Mouse (Mus musculus): ENCODE data around the gene 2010111I01Rik. TPM values are rescaled to one million over a fixed set of nuclear protein-coding genes. Genes with fewer than 3 reads are reported as not detected.
"Not testable (repeated sequence)": the region's sequence is repeated elsewhere in the genome, so short reads cannot be mapped to it uniquely, and the experiment has no call there.

The 2010111I01Rik gene
- total and polyA plus RNA-seq, 2 experiments: 40.8 to 78.1 TPM

DNA sequence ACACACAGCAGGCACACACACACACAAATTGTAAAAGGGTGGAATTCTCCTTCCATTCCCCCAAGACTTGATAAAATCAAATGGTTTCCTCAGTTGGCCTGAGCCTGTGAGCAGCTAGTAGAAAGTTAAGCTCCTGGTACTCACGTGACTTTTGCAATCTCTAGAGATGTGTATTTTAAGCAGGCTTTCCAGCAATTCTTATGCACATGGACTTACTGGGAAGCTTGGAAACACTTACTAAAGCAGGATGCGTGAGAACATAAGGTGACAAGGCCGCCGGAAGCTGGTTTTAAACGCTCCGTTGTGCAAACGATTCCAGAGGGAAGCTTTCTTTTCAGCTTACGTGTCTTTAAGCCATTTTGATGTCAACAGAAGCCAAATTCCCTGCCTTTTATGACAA lies 41.5 kb upstream of the 2010111I01Rik start:
- Histone ChIP-seq H3K79me2 (ENCODE audit: control insufficient read depth, insufficient read depth, low read length) (no peaks in the 10 kb centered on the region), H3K27ac (replicated peaks; ENCODE audit: insufficient read depth, low read depth, low read length) (no peak overlapping the region), H3K9ac (ENCODE audit: low read depth, low read length) (no peak overlapping the region), H3K36me3 (ENCODE audit: control insufficient read depth, insufficient read depth, low read length) (no peaks in the 10 kb centered on the region), H3K4me1 (ENCODE audit: control insufficient read depth, insufficient read depth, low read length) (no peaks in the 10 kb centered on the region; the same call in 1 of the 2 replicates), H3K4me3 (ENCODE audit: insufficient read depth, low read depth, low read length) (no peak overlapping the region), H3K27me3 (ENCODE audit: control insufficient read depth, insufficient read depth, low read length) (no peaks in the 10 kb centered on the region)
- DNase-seq (ENCODE audit: extremely low read depth, low read depth, low spot score): no peak
- WGBS: 78% methylated on average over 8 of the region's 8 CpGs
- TF ChIP-seq CTCF (IDR thresholded peaks at IDR 0.05; ENCODE audit: low read depth, low read length) (no peak), POLR2A (IDR thresholded peaks at IDR 0.05; ENCODE audit: extremely low read depth, insufficient read depth, low read length) (no peak)

DNA sequence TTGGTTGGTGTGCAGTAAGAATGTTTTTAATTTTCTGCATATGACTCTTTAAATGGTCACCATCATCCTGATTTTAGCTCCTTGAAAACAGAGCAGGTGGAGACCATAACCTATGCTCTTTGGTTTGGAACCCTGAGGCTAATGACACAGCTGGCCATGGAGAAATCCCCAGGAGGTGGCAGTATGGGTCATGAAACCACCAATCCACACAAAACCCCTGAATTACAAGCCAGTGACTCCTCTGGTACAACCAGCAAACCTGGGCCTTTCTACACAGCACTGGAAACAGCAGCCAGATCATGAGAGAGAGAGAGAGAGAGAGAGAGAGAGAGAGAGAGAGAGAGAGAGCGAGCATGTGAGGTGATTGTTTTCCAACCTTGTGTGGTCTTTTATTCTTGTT lies 38.2 kb upstream of the 2010111I01Rik start:
- no peak overlapping the region for H3K9ac ChIP-seq (ENCODE audit: low read depth, low read length)
- no peak overlapping the region for H3K27ac ChIP-seq (replicated peaks; ENCODE audit: insufficient read depth, low read depth, low read length)
- H3K36me3 ChIP-seq (ENCODE audit: control insufficient read depth, insufficient read depth, low read length): no peaks in the 10 kb centered on the region
- 83% methylated on average over 1 of the region's 1 CpGs for WGBS
- no peaks in the 10 kb centered on the region for H3K27me3 ChIP-seq (ENCODE audit: control insufficient read depth, insufficient read depth, low read length)
- H3K79me2 ChIP-seq (ENCODE audit: control insufficient read depth, insufficient read depth, low read length): no peaks in the 10 kb centered on the region
- DNase-seq (ENCODE audit: extremely low read depth, low read depth, low spot score): peak; percentile 67
- TF ChIP-seq CTCF (IDR thresholded peaks at IDR 0.05; ENCODE audit: low read depth, low read length) (peak; percentile 60), POLR2A (IDR thresholded peaks at IDR 0.05; ENCODE audit: extremely low read depth, insufficient read depth, low read length) (no peak)
- no peak overlapping the region for H3K4me3 ChIP-seq (ENCODE audit: insufficient read depth, low read depth, low read length)
- H3K4me1 ChIP-seq (ENCODE audit: control insufficient read depth, insufficient read depth, low read length): no peaks in the 10 kb centered on the region

DNA sequence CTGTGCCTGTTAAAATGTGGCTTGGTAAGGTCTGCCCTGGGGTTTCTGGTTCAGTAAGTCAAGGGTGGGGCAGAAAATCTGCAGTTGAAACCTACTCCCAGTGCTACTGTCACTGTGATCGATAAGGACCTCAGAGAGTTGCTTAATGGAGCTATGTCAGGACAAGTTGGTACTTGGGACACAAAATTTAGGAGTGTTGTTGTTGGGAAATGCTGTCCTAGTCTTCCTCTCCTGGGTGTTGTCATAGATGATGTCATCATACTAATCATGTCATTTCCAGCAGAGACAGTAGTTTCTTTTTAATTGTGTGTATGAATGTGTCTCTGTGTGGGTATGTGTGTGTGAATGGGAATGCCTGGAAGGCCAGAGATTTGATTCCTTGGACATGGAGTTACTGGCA lies 37.2 kb upstream of the 2010111I01Rik start:
- peak; percentile 81 for DNase-seq (ENCODE audit: extremely low read depth, low read depth, low spot score)
- H3K36me3 ChIP-seq (ENCODE audit: control insufficient read depth, insufficient read depth, low read length): no peaks in the 10 kb centered on the region
- no peaks in the 10 kb centered on the region for H3K4me1 ChIP-seq (ENCODE audit: control insufficient read depth, insufficient read depth, low read length)
- 46% methylated on average over 1 of the region's 1 CpGs for WGBS
- no peaks in the 10 kb centered on the region for H3K79me2 ChIP-seq (ENCODE audit: control insufficient read depth, insufficient read depth, low read length)
- H3K9ac ChIP-seq (ENCODE audit: low read depth, low read length): no peak overlapping the region
- TF ChIP-seq CTCF (IDR thresholded peaks at IDR 0.05; ENCODE audit: low read depth, low read length): no peak
- no peak for TF ChIP-seq POLR2A (IDR thresholded peaks at IDR 0.05; ENCODE audit: extremely low read depth, insufficient read depth, low read length)
- H3K4me3 ChIP-seq (ENCODE audit: insufficient read depth, low read depth, low read length): no peak overlapping the region
- H3K27me3 ChIP-seq (ENCODE audit: control insufficient read depth, insufficient read depth, low read length): no peaks in the 10 kb centered on the region
- H3K27ac ChIP-seq (replicated peaks; ENCODE audit: insufficient read depth, low read depth, low read length): no peak overlapping the region

DNA sequence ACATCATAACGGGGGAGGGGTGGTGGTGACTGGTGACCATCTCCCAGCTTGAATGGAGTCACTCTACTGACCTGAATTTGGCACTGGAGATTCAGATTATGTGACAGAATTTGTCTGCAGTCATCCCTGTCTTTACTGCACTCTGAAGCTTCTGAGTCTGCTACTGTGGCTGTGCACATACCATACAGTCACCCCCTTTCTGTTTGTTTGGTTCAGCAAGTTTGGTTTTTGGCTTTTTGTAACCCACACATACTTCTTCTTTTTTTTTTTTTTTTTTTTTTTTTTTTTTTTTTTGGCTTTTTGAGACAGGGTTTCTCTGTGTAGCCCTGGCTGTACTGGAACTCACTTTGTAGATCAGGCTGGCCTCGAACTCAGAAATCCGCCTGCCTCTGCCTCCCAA lies 35.5 kb upstream of the 2010111I01Rik start:
- 97% methylated on average over 3 of the region's 3 CpGs for WGBS
- H3K27me3 ChIP-seq (ENCODE audit: control insufficient read depth, insufficient read depth, low read length); H3K9ac ChIP-seq (ENCODE audit: low read depth, low read length); DNase-seq (ENCODE audit: extremely low read depth, low read depth, low spot score); H3K4me1 ChIP-seq (ENCODE audit: control insufficient read depth, insufficient read depth, low read length); H3K4me3 ChIP-seq (ENCODE audit: insufficient read depth, low read depth, low read length); H3K79me2 ChIP-seq (ENCODE audit: control insufficient read depth, insufficient read depth, low read length); H3K36me3 ChIP-seq (ENCODE audit: control insufficient read depth, insufficient read depth, low read length); H3K27ac ChIP-seq (replicated peaks; ENCODE audit: insufficient read depth, low read depth, low read length): not testable (repeated sequence)

DNA sequence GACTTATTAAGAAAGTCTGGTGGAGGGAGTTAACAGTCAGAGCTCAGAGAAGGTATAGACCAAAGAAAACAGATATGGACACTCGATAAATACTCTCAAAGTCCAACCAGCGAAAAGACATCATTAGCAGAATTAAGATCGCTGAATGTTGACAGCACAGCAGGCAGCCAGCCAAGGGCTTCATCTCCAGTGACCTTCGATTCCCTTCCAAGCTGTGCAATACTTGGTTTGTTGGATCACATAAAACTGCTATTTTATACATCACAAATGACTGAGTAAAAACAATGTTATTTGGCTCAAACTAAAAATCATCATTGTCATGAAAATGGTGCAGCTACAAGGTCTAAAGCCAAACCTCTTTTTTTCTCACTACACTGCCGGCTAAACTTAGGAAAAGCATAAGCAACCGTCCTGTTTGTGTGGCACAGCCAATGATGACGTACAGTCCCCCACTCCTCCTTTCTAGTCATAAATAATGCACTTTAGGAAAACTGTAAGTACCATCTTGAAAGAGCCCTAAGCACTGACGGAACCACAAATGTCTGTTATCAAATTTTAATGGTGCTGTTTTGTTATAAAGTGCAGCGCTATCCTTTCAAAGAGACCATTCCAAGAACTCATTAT lies 34.8 kb upstream of the 2010111I01Rik start:
- H3K4me3 ChIP-seq (ENCODE audit: insufficient read depth, low read depth, low read length): no peak overlapping the region
- no peak overlapping the region for H3K27ac ChIP-seq (replicated peaks; ENCODE audit: insufficient read depth, low read depth, low read length)
- TF ChIP-seq POLR2A (IDR thresholded peaks at IDR 0.05; ENCODE audit: extremely low read depth, insufficient read depth, low read length) (no peak), CTCF (IDR thresholded peaks at IDR 0.05; ENCODE audit: low read depth, low read length) (no peak)
- no peak overlapping the region for H3K9ac ChIP-seq (ENCODE audit: low read depth, low read length)
- H3K4me1 ChIP-seq (ENCODE audit: control insufficient read depth, insufficient read depth, low read length): no peaks in the 10 kb centered on the region
- 52% methylated on average over 9 of the region's 9 CpGs for WGBS
- no peaks in the 10 kb centered on the region for H3K79me2 ChIP-seq (ENCODE audit: control insufficient read depth, insufficient read depth, low read length)
- DNase-seq (ENCODE audit: extremely low read depth, low read depth, low spot score): peak; percentile 70
- no peaks in the 10 kb centered on the region for H3K36me3 ChIP-seq (ENCODE audit: control insufficient read depth, insufficient read depth, low read length)
- no peaks in the 10 kb centered on the region for H3K27me3 ChIP-seq (ENCODE audit: control insufficient read depth, insufficient read depth, low read length)

DNA sequence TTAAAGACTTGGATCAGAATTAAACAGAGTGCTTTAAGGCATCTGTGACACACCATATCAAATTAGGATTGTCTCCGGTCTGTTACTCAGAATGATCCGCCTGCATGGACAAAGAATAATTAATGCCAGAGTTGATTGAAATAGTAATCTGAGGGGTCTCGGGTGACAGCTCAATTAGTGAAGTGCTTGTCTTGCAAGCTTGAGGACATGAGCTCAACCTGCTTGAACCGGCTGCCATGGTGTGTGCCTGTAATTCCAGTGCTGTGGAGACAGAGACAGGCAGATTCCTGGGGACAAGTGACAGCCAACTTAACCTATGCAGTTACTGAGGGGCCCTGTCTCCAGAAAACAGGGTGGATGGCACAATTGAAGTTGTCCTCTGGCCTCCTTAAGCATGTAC lies 32.2 kb upstream of the 2010111I01Rik start:
- WGBS: 92% methylated on average over 4 of the region's 4 CpGs
- Histone ChIP-seq H3K4me1 (ENCODE audit: control insufficient read depth, insufficient read depth, low read length) (no peaks in the 10 kb centered on the region), H3K27me3 (ENCODE audit: control insufficient read depth, insufficient read depth, low read length) (no peaks in the 10 kb centered on the region), H3K79me2 (ENCODE audit: control insufficient read depth, insufficient read depth, low read length) (no peaks in the 10 kb centered on the region), H3K27ac (replicated peaks; ENCODE audit: insufficient read depth, low read depth, low read length) (no peak overlapping the region), H3K9ac (ENCODE audit: low read depth, low read length) (no peak overlapping the region), H3K36me3 (ENCODE audit: control insufficient read depth, insufficient read depth, low read length) (no peaks in the 10 kb centered on the region), H3K4me3 (ENCODE audit: insufficient read depth, low read depth, low read length) (no peak overlapping the region)
- TF ChIP-seq POLR2A (IDR thresholded peaks at IDR 0.05; ENCODE audit: extremely low read depth, insufficient read depth, low read length) (no peak), CTCF (IDR thresholded peaks at IDR 0.05; ENCODE audit: low read depth, low read length) (no peak)
- DNase-seq (ENCODE audit: extremely low read depth, low read depth, low spot score): no peak
